In genomic region chr13:92529828-92530720, GRCm38 (mm10) we compare ENCODE assay signal across 8 mouse cellular contexts. TPM values are rescaled to one million over a fixed set of nuclear protein-coding genes. Genes with fewer than 3 reads are reported as not detected.
DNase-seq lines count a peak whose midpoint lies in the region; ATAC-seq lines count a peak whose summit lies in the region.

No protein-coding gene starts in this region.

- H3K36me3 ChIP-seq in megakaryocyte, embryonic 14.5 days (replicated peaks; ENCODE audit: low read length) = peaks cover 4% of the 10 kb centered on the region
- H3K36me3 ChIP-seq in embryonic facial prominence, embryonic 11.5 days (replicated peaks; ENCODE audit: control insufficient read depth, insufficient read depth, low read depth, low read length) = no peaks in the 10 kb centered on the region
- no peaks in the 10 kb centered on the region for H3K36me3 ChIP-seq in intestine, embryonic 15.5 days
- no peaks in the 10 kb centered on the region for H3K36me3 ChIP-seq in neural tube, embryonic 14.5 days (ENCODE audit: control insufficient read depth, insufficient read depth, low read length)

- no peaks in the 10 kb centered on the region for H3K27me3 ChIP-seq in megakaryocyte, embryonic 14.5 days (replicated peaks)
- H3K27me3 ChIP-seq in embryonic facial prominence, embryonic 11.5 days (ENCODE audit: control insufficient read depth, insufficient read depth, low read length) = no peaks in the 10 kb centered on the region
- no peaks in the 10 kb centered on the region for H3K27me3 ChIP-seq in intestine, embryonic 15.5 days (replicated peaks)
- no peaks in the 10 kb centered on the region for H3K27me3 ChIP-seq in neural tube, embryonic 14.5 days (ENCODE audit: control insufficient read depth, insufficient read depth, low read length)

- no peaks in the 10 kb centered on the region for H3K9me3 ChIP-seq in megakaryocyte, embryonic 14.5 days
- no peaks in the 10 kb centered on the region for H3K9me3 ChIP-seq in embryonic facial prominence, embryonic 11.5 days (replicated peaks; ENCODE audit: control insufficient read depth, low read length)
- H3K9me3 ChIP-seq in intestine, embryonic 15.5 days = no peaks in the 10 kb centered on the region
- H3K9me3 ChIP-seq in neural tube, embryonic 14.5 days (ENCODE audit: control insufficient read depth, low read length) = no peaks in the 10 kb centered on the region

- peak overlapping the region; percentile 65 for H3K4me2 ChIP-seq in embryonic facial prominence, embryonic 11.5 days (ENCODE audit: low read depth, low read length)
- H3K4me2 ChIP-seq in intestine, embryonic 15.5 days (replicated peaks) = peak overlapping the region; percentile 75
- H3K4me2 ChIP-seq in neural tube, embryonic 14.5 days (ENCODE audit: low read depth, low read length) = peak overlapping the region; percentile 71

- peak overlapping the region; percentile 99 for H3K4me3 ChIP-seq in megakaryocyte, embryonic 14.5 days (replicated peaks)
- H3K4me3 ChIP-seq in embryonic facial prominence, embryonic 11.5 days (ENCODE audit: low read depth, low read length) = peak overlapping the region; percentile 61
- peak overlapping the region; percentile 80 for H3K4me3 ChIP-seq in intestine, embryonic 15.5 days (replicated peaks)
- peak overlapping the region; percentile 83 for H3K4me3 ChIP-seq in neural tube, embryonic 14.5 days (ENCODE audit: low read depth, low read length)

- peaks cover 19% of the 10 kb centered on the region for H3K4me1 ChIP-seq in megakaryocyte, embryonic 14.5 days
- H3K4me1 ChIP-seq in embryonic facial prominence, embryonic 11.5 days (ENCODE audit: control insufficient read depth, insufficient read depth, low read length) = no peaks in the 10 kb centered on the region
- H3K4me1 ChIP-seq in intestine, embryonic 15.5 days (replicated peaks) = no peaks in the 10 kb centered on the region
- H3K4me1 ChIP-seq in neural tube, embryonic 14.5 days (ENCODE audit: control insufficient read depth, insufficient read depth, low read length) = peaks cover 5% of the 10 kb centered on the region; the same call in 1 of the 2 replicates

- peak; percentile 56 for DNase-seq in embryonic facial prominence, embryonic 11.5 days (ENCODE audit: low spot score)
- DNase-seq in T-cell, adult 2 months (ENCODE audit: low spot score) = no peak
- DNase-seq in left cerebral cortex, adult 8-10 months (ENCODE audit: low spot score in 2 of 2) = no peak
- DNase-seq in layer of hippocampus, adult 9-11 months = no peak

- H3K27ac ChIP-seq in embryonic facial prominence, embryonic 11.5 days (replicated peaks; ENCODE audit: low read depth, low read length) = peak overlapping the region; percentile 86
- peak overlapping the region; percentile 96 for H3K27ac ChIP-seq in intestine, embryonic 15.5 days
- peak overlapping the region; percentile 93 for H3K27ac ChIP-seq in neural tube, embryonic 14.5 days (ENCODE audit: low read depth, low read length)

- no peak for ATAC-seq in megakaryocyte, adult 5-6 weeks (ENCODE audit: poor library complexity, severe bottlenecking)
- peak; percentile 96; the same call in 1 of the 2 replicates for ATAC-seq in embryonic facial prominence, embryonic 11.5 days (replicated peaks; ENCODE audit: insufficient number of reproducible peaks, low FRiP score, low TSS enrichment, low read depth)
- peak; percentile 94 for ATAC-seq in intestine, embryonic 15.5 days
- ATAC-seq in neural tube, embryonic 14.5 days (ENCODE audit: low read depth) = no peak; the same call in 1 of the 2 replicates

- 2% methylated on average over 44 of the region's 47 CpGs for WGBS in embryonic facial prominence, embryonic 11.5 days
- 3% methylated on average over 41 of the region's 47 CpGs for WGBS in intestine, embryonic 15.5 days
- WGBS in neural tube, embryonic 14.5 days = 3% methylated on average over 42 of the region's 47 CpGs

- peak overlapping the region; percentile 86 for H3K9ac ChIP-seq in embryonic facial prominence, embryonic 11.5 days (replicated peaks; ENCODE audit: low read length)
- H3K9ac ChIP-seq in intestine, embryonic 15.5 days = peak overlapping the region; percentile 89
- H3K9ac ChIP-seq in neural tube, embryonic 14.5 days (replicated peaks; ENCODE audit: low read depth, low read length) = peak overlapping the region; percentile 91

RNA-seq across cellular contexts. Expression of gene Zfyve16, which starts 0.6 kb away (rescaled TPM):
- 0.04 TPM in 1 of 2 replicates, not detected in the other for polyA plus RNA-seq in megakaryocyte, embryonic 14.5 days (2012; ENCODE audit: insufficient read depth, low replicate concordance)
- 11.5 and 13.0 TPM in 2 replicates for total RNA-seq in megakaryocyte, adult 5-6 weeks (2015)
- total RNA-seq in megakaryocyte, adult 5-6 weeks (2017) = 10.9 and 14.7 TPM in 2 replicates
- polyA plus RNA-seq in embryonic facial prominence, embryonic 11.5 days (2014; fragmentation: Nextera tagmentation; extraction: Ambion mirVana) = 15.0 and 18.5 TPM in 2 replicates
- 6.6 and 8.8 TPM in 2 replicates for polyA plus RNA-seq in intestine, embryonic 15.5 days (2015; fragmentation: Nextera tagmentation; extraction: Ambion mirVana)
- polyA plus RNA-seq in neural tube, embryonic 14.5 days (2014; fragmentation: Nextera tagmentation; extraction: Ambion mirVana) = 13.7 and 16.8 TPM in 2 replicates
- total RNA-seq in left cerebral cortex, adult 8-10 months (2022) = 10 to 100 TPM; 16.0 to 19.7 (median 17.3) TPM

RNA-seq across cellular contexts. Expression of gene Spz1, which starts 45.9 kb away (rescaled TPM):
- polyA plus RNA-seq in megakaryocyte, embryonic 14.5 days (2012; ENCODE audit: insufficient read depth, low replicate concordance) = not detected in 2 replicates
- not detected in 2 replicates for total RNA-seq in megakaryocyte, adult 5-6 weeks (2015)
- 0.18 TPM in 1 of 2 replicates, not detected in the other for total RNA-seq in megakaryocyte, adult 5-6 weeks (2017)
- not detected in 2 replicates for polyA plus RNA-seq in embryonic facial prominence, embryonic 11.5 days (2014; fragmentation: Nextera tagmentation; extraction: Ambion mirVana)
- not detected in 2 replicates for polyA plus RNA-seq in intestine, embryonic 15.5 days (2015; fragmentation: Nextera tagmentation; extraction: Ambion mirVana)
- polyA plus RNA-seq in neural tube, embryonic 14.5 days (2014; fragmentation: Nextera tagmentation; extraction: Ambion mirVana) = not detected in 2 replicates
- total RNA-seq in left cerebral cortex, adult 8-10 months (2022) = not detected

RNA-seq across cellular contexts. Expression of gene Fam151b, which starts 46.3 kb away (rescaled TPM):
- polyA plus RNA-seq in megakaryocyte, embryonic 14.5 days (2012; ENCODE audit: insufficient read depth, low replicate concordance) = not detected in 2 replicates
- 11.6 and 12.7 TPM in 2 replicates for total RNA-seq in megakaryocyte, adult 5-6 weeks (2015)
- 7.7 and 12.7 TPM in 2 replicates for total RNA-seq in megakaryocyte, adult 5-6 weeks (2017)
- not detected in 2 replicates for polyA plus RNA-seq in embryonic facial prominence, embryonic 11.5 days (2014; fragmentation: Nextera tagmentation; extraction: Ambion mirVana)
- 0.14 TPM in 1 of 2 replicates, not detected in the other for polyA plus RNA-seq in intestine, embryonic 15.5 days (2015; fragmentation: Nextera tagmentation; extraction: Ambion mirVana)
- polyA plus RNA-seq in neural tube, embryonic 14.5 days (2014; fragmentation: Nextera tagmentation; extraction: Ambion mirVana) = 0.22 and 0.47 TPM in 2 replicates
- total RNA-seq in left cerebral cortex, adult 8-10 months (2022) = 10 to 100 TPM; 10.5 to 11.7 (median 10.8) TPM

Comparison
In these comparisons a context has a peak if more than half of its experiments do, and no peak if none do; other contexts are left out.
1. ATAC-seq: peak in embryonic facial prominence, embryonic 11.5 days (single experiment) and intestine, embryonic 15.5 days (single experiment); none in megakaryocyte, adult 5-6 weeks (single experiment) and neural tube, embryonic 14.5 days (single experiment).
2. Peak in every context shown above with its lines, with median percentiles within 50 percentile points of each other: H3K4me3 ChIP-seq, H3K27ac ChIP-seq, H3K4me2 ChIP-seq and H3K9ac ChIP-seq.